Mouse (Mus musculus): ENCODE measurements at regions not wholly inside any gene's neighbourhood (a gene's known extent, or its start where the extent isn't known, plus 50 kb on each side); places are given as distances from the start of the nearest gene placed in this dataset.

GRCm38 (mm10) chr12:73462091-73462490, 84.1 kb downstream of the Tmem30b start:
- H3K4me3 ChIP-seq (replicated peaks; ENCODE audit: insufficient read depth, low read depth, low read length) = no peak overlapping the region
- DNase-seq = peak; percentile 18 to 27
- H3K27me3 ChIP-seq (ENCODE audit: control insufficient read depth, insufficient read depth, low read length) = no peaks in the 10 kb centered on the region
- no peaks in the 10 kb centered on the region for H3K4me1 ChIP-seq (ENCODE audit: control insufficient read depth, insufficient read depth, low read length)
- no peak overlapping the region for H3K27ac ChIP-seq (ENCODE audit: insufficient read depth, low read length)
- TF ChIP-seq CTCF (IDR thresholded peaks at IDR 0.05; ENCODE audit: borderline replicate concordance, insufficient read depth, low read depth, low read length) = no peak
- TF ChIP-seq POLR2A (IDR thresholded peaks at IDR 0.05; ENCODE audit: borderline replicate concordance, insufficient read depth, low read length) = no peak
- WGBS = 25% methylated on average over 5 of the region's 5 CpGs

GRCm38 (mm10) chr12:73460291-73460761, 85.9 kb downstream of the Tmem30b start:
- no peak overlapping the region for H3K4me3 ChIP-seq (replicated peaks; ENCODE audit: insufficient read depth, low read depth, low read length)
- no peak for DNase-seq
- no peaks in the 10 kb centered on the region for H3K27me3 ChIP-seq (ENCODE audit: control insufficient read depth, insufficient read depth, low read length)
- WGBS = 44% methylated on average over 2 of the region's 2 CpGs
- no peak for TF ChIP-seq CTCF (IDR thresholded peaks at IDR 0.05; ENCODE audit: borderline replicate concordance, insufficient read depth, low read depth, low read length)
- no peak for TF ChIP-seq POLR2A (IDR thresholded peaks at IDR 0.05; ENCODE audit: borderline replicate concordance, insufficient read depth, low read length)
- no peak overlapping the region for H3K27ac ChIP-seq (ENCODE audit: insufficient read depth, low read length)
- no peaks in the 10 kb centered on the region for H3K4me1 ChIP-seq (ENCODE audit: control insufficient read depth, insufficient read depth, low read length)

- H3K27ac ChIP-seq (ENCODE audit: insufficient read depth, low read length) = no peak overlapping the region
- no peak overlapping the region for H3K4me3 ChIP-seq (replicated peaks; ENCODE audit: insufficient read depth, low read depth, low read length)
- no peak for DNase-seq
- 87% methylated on average over 3 of the region's 3 CpGs for WGBS
- H3K27me3 ChIP-seq (ENCODE audit: control insufficient read depth, insufficient read depth, low read length) = no peaks in the 10 kb centered on the region; the same call in 1 of the 2 replicates
- H3K4me1 ChIP-seq (ENCODE audit: control insufficient read depth, insufficient read depth, low read length) = peaks cover 4% of the 10 kb centered on the region; the same call in 1 of the 2 replicates
- TF ChIP-seq POLR2A (IDR thresholded peaks at IDR 0.05; ENCODE audit: borderline replicate concordance, insufficient read depth, low read length) = no peak
- no peak for TF ChIP-seq CTCF (IDR thresholded peaks at IDR 0.05; ENCODE audit: borderline replicate concordance, insufficient read depth, low read depth, low read length)
Observed at GRCm38 (mm10) chr12:73451257-73451656, 94.9 kb downstream of the Tmem30b start.

- H3K4me1 ChIP-seq (ENCODE audit: control insufficient read depth, insufficient read depth, low read length) = peaks cover 4% of the 10 kb centered on the region; the same call in 1 of the 2 replicates
Observed at GRCm38 (mm10) chr12:73450541-73450940, 95.7 kb downstream of the Tmem30b start.

GRCm38 (mm10) chr12:73449911-73450520, 96.2 kb downstream of the Tmem30b start:
- peak in 1 of 2 experiments; percentile 6 for DNase-seq
- WGBS = 59% methylated on average over 9 of the region's 9 CpGs
- H3K4me3 ChIP-seq (replicated peaks; ENCODE audit: insufficient read depth, low read depth, low read length) = no peak overlapping the region

More at GRCm38 (mm10) chr12:73450541-73450940, 95.7 kb downstream of the Tmem30b start:
- DNase-seq = peak in 1 of 2 experiments; percentile 27
- Histone ChIP-seq H3K27me3 (ENCODE audit: control insufficient read depth, insufficient read depth, low read length) (no peaks in the 10 kb centered on the region; the same call in 1 of the 2 replicates), H3K4me3 (replicated peaks; ENCODE audit: insufficient read depth, low read depth, low read length) (no peak overlapping the region), H3K27ac (ENCODE audit: insufficient read depth, low read length) (0 out of 2 replicates have a peak overlapping the region, but pooled peaks have one; percentile 27)
- TF ChIP-seq POLR2A (IDR thresholded peaks at IDR 0.05; ENCODE audit: borderline replicate concordance, insufficient read depth, low read length) = no peak
- no peak for TF ChIP-seq CTCF (IDR thresholded peaks at IDR 0.05; ENCODE audit: borderline replicate concordance, insufficient read depth, low read depth, low read length)
- WGBS = 14% methylated on average over 4 of the region's 4 CpGs

GRCm38 (mm10) chr12:73449069-73449468, 97.1 kb downstream of the Tmem30b start:
- no peak for DNase-seq
- 70% methylated on average over 9 of the region's 9 CpGs for WGBS
- no peak overlapping the region for H3K27ac ChIP-seq (ENCODE audit: insufficient read depth, low read length)
- H3K4me1 ChIP-seq (ENCODE audit: control insufficient read depth, insufficient read depth, low read length) = peaks cover 4% of the 10 kb centered on the region; the same call in 1 of the 2 replicates
- no peak overlapping the region for H3K4me3 ChIP-seq (replicated peaks; ENCODE audit: insufficient read depth, low read depth, low read length)
- TF ChIP-seq POLR2A (IDR thresholded peaks at IDR 0.05; ENCODE audit: borderline replicate concordance, insufficient read depth, low read length) (no peak), CTCF (IDR thresholded peaks at IDR 0.05; ENCODE audit: borderline replicate concordance, insufficient read depth, low read depth, low read length) (no peak)
- H3K27me3 ChIP-seq (ENCODE audit: control insufficient read depth, insufficient read depth, low read length) = no peaks in the 10 kb centered on the region; the same call in 1 of the 2 replicates

More at GRCm38 (mm10) chr12:73449911-73450520, 96.2 kb downstream of the Tmem30b start:
- H3K4me1 ChIP-seq (ENCODE audit: control insufficient read depth, insufficient read depth, low read length) = peaks cover 4% of the 10 kb centered on the region; the same call in 1 of the 2 replicates
- no peak overlapping the region for H3K27ac ChIP-seq (ENCODE audit: insufficient read depth, low read length)
- H3K27me3 ChIP-seq (ENCODE audit: control insufficient read depth, insufficient read depth, low read length) = no peaks in the 10 kb centered on the region; the same call in 1 of the 2 replicates
- peak; percentile 62 for TF ChIP-seq CTCF (IDR thresholded peaks at IDR 0.05; ENCODE audit: borderline replicate concordance, insufficient read depth, low read depth, low read length)
- TF ChIP-seq POLR2A (IDR thresholded peaks at IDR 0.05; ENCODE audit: borderline replicate concordance, insufficient read depth, low read length) = no peak

- no peak overlapping the region for H3K27ac ChIP-seq (ENCODE audit: insufficient read depth, low read length)
- 60% methylated on average over 10 of the region's 10 CpGs for WGBS
- no peak overlapping the region for H3K4me3 ChIP-seq (replicated peaks; ENCODE audit: insufficient read depth, low read depth, low read length)
- peaks cover 4% of the 10 kb centered on the region; the same call in 1 of the 2 replicates for H3K4me1 ChIP-seq (ENCODE audit: control insufficient read depth, insufficient read depth, low read length)
- H3K27me3 ChIP-seq (ENCODE audit: control insufficient read depth, insufficient read depth, low read length) = no peaks in the 10 kb centered on the region; the same call in 1 of the 2 replicates
- TF ChIP-seq POLR2A (IDR thresholded peaks at IDR 0.05; ENCODE audit: borderline replicate concordance, insufficient read depth, low read length) (no peak), CTCF (IDR thresholded peaks at IDR 0.05; ENCODE audit: borderline replicate concordance, insufficient read depth, low read depth, low read length) (no peak)
- DNase-seq = no peak
Observed at GRCm38 (mm10) chr12:73448388-73448965, 97.7 kb downstream of the Tmem30b start.

All from cerebellum, adult 2 months (tissue).